Mouse (Mus musculus) inflammation-experienced regulatory T-cells (primary cell): ENCODE data around the gene Gm10097. TPM values are rescaled to one million over a fixed set of nuclear protein-coding genes. Genes with fewer than 3 reads are reported as not detected.

Source experiments
- polyA plus RNA-seq, 2 experiments: library from polyadenylated mRNA; unstranded; fragments of 100-300 nt; shearing (Covaris generic); gene quantifications; one replicate each; pipeline ENCODE4 v1.2.1; 2017

Gene Gm10097
- polyA plus RNA-seq: under 1 TPM in 1 of 2 experiments, not detected in 1; 0.36 TPM

GRCm38 (mm10) chr10:5068676-5069265 lies at the start of gene Gm10097:
Gm10097 (plus strand) TSS chr10:5069192.

